ENCODE assay signal across 8 mouse cellular contexts in the genomic region with DNA sequence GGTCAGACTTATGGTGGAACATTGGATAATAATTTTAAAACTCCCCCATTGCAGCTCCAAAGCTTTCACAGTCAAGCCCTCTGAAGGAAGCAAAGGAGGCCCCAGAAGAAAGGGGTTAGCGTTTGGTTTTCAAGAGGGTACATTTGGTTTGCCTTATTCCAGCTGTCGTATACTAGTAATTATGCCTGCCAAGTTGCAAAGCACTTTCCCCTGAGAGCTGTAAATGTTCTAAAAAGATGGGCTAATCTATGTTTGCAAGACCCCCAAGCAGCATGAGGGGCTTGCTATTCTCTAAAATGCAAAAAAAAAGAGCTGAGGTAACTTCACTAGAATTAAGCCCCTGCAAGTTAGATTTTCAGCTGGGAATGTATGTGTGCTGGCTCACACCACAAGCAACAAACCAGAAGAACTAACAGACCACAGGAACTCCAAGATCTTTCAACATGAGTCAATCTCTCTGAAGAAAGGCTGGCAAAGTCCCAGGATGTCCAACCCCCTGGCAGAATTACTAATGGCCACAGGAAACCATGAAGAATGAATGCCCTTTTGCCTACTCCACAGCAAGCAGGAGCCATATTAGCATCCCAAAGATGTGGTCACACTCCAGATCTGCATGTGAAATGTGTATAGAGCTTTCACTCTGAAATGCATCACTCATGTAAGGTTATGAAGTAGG.
DNase-seq lines count a peak whose midpoint lies in the region; ATAC-seq and TF ChIP-seq lines count a peak whose summit lies in the region.

No protein-coding gene starts in this region.

- no peak overlapping the region for H3K4me2 ChIP-seq in embryonic facial prominence, embryonic 14.5 days (ENCODE audit: low read depth, low read length)

- no peak overlapping the region for H3K4me3 ChIP-seq in embryonic facial prominence, embryonic 14.5 days (ENCODE audit: low read depth, low read length)
- H3K4me3 ChIP-seq in embryonic facial prominence, embryonic 10.5 days = no peak overlapping the region
- H3K4me3 ChIP-seq in lung, adult 2 months (replicated peaks; ENCODE audit: extremely low read depth, low read depth, low read length) = no peak overlapping the region

- H3K27ac ChIP-seq in embryonic facial prominence, embryonic 14.5 days (replicated peaks; ENCODE audit: low read depth, low read length) = peak overlapping the region; percentile 48; the same call in 1 of the 2 replicates
- no peak overlapping the region for H3K27ac ChIP-seq in embryonic facial prominence, embryonic 10.5 days (replicated peaks)

- TF ChIP-seq CTCF in lung, adult 2 months (IDR thresholded peaks at IDR 0.05; ENCODE audit: insufficient read depth, low read length) = no peak

- no peak for ATAC-seq in embryonic facial prominence, embryonic 14.5 days (ENCODE audit: low read depth)
- ATAC-seq in megakaryocyte progenitor cell, adult 5-6 weeks (replicated peaks; ENCODE audit: poor library complexity) = peak; percentile 55; the same call in 1 of the 2 replicates

- no peaks in the 10 kb centered on the region for H3K27me3 ChIP-seq in embryonic facial prominence, embryonic 14.5 days (replicated peaks; ENCODE audit: control insufficient read depth, insufficient read depth, low read length)
- H3K27me3 ChIP-seq in embryonic facial prominence, embryonic 10.5 days (replicated peaks; ENCODE audit: low read depth, poor library complexity, severe bottlenecking) = no peaks in the 10 kb centered on the region

- no peak for TF ChIP-seq POLR2A in lung, adult 2 months (IDR thresholded peaks at IDR 0.05; ENCODE audit: borderline replicate concordance, extremely low read depth, low read depth, low read length)

- H3K9me3 ChIP-seq in embryonic facial prominence, embryonic 14.5 days (ENCODE audit: control insufficient read depth, low read length) = no peaks in the 10 kb centered on the region
- H3K9me3 ChIP-seq in embryonic facial prominence, embryonic 10.5 days = no peaks in the 10 kb centered on the region

- peak; percentile 65 for DNase-seq in embryonic facial prominence, embryonic 14.5 days (ENCODE audit: low spot score)
- DNase-seq in embryonic facial prominence, embryonic 10.5 days (ENCODE audit: low spot score) = no peak
- peak; percentile 66 to 75 for DNase-seq in lung, adult 18-20 months
- DNase-seq in lung, adult 2 months = no peak
- peak; percentile 31 for DNase-seq in heart, postnatal 4 days
- DNase-seq in embryo, embryonic 10.5 days (ENCODE audit: low spot score) = no peak
- DNase-seq in left cerebral cortex, postnatal 25 days (ENCODE audit: low spot score in 2 of 2) = no peak

- H3K9ac ChIP-seq in embryonic facial prominence, embryonic 14.5 days (ENCODE audit: low read depth, low read length) = no peak overlapping the region

- WGBS in embryonic facial prominence, embryonic 14.5 days = 41% methylated on average over 2 of the region's 2 CpGs
- 69% methylated on average over 2 of the region's 2 CpGs for WGBS in embryonic facial prominence, embryonic 10.5 days
- 30% methylated on average over 2 of the region's 2 CpGs for WGBS in lung, adult 2 months

- no peaks in the 10 kb centered on the region for H3K36me3 ChIP-seq in embryonic facial prominence, embryonic 14.5 days (ENCODE audit: control insufficient read depth, insufficient read depth, low read length)
- peaks cover 9% of the 10 kb centered on the region; the same call in 1 of the 2 replicates for H3K36me3 ChIP-seq in embryonic facial prominence, embryonic 10.5 days (replicated peaks)

- H3K4me1 ChIP-seq in embryonic facial prominence, embryonic 14.5 days (ENCODE audit: control insufficient read depth, insufficient read depth, low read length) = peaks cover 13% of the 10 kb centered on the region
- H3K4me1 ChIP-seq in embryonic facial prominence, embryonic 10.5 days = 0 out of 2 replicates have a peak, but pooled peaks cover 3% of the 10 kb centered on the region
- H3K4me1 ChIP-seq in lung, adult 2 months (ENCODE audit: control insufficient read depth, insufficient read depth, low read length) = peaks cover 3% of the 10 kb centered on the region

- intact Hi-C loops in left cerebral cortex, postnatal 25 days (cut with DNase I) = no loop called here

Comparison
In these comparisons a context has a peak if more than half of its experiments do, and no peak if none do; other contexts are left out.
1. DNase-seq: peak in embryonic facial prominence, embryonic 14.5 days (single experiment), lung, adult 18-20 months (2 of 2) and heart, postnatal 4 days (single experiment); none in embryonic facial prominence, embryonic 10.5 days (single experiment), lung, adult 2 months (single experiment), embryo, embryonic 10.5 days (single experiment) and left cerebral cortex, postnatal 25 days (0 of 2).